Mouse (Mus musculus): ENCODE data around the gene Hmga1b.
"Not testable (repeated sequence)": the region's sequence is repeated elsewhere in the genome, so short reads cannot be mapped to it uniquely, and the experiment has no call there.

Hmga1b gene

DNA sequence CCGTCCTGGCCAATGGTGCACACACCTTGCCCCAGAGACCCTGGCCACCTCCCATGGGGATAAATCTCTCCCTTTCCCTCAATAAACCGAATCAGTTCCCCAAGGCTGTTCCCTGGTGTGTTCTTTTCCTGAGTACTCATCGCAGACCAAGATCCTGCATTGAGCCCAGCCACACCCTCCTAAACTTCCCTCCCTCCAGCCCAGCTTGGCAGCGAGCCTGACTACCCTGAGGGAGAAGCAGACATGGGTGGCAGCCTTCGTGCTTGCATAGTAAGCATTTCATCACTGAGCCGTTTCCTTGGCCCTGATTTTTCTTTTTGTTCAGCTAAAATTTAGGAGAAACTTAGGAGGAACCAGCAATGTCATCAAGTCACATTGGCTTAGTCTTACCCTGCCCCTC is 29.1 kb upstream of the Hmga1b start:
- DNase-seq: no peak

GRCm38 (mm10) chr11:120736424-120736823 is 26.2 kb upstream of the Hmga1b start:
- DNase-seq: no peak

GRCm38 (mm10) chr11:120740981-120741380 is 21.6 kb upstream of the Hmga1b start:
- DNase-seq: no peak

DNA sequence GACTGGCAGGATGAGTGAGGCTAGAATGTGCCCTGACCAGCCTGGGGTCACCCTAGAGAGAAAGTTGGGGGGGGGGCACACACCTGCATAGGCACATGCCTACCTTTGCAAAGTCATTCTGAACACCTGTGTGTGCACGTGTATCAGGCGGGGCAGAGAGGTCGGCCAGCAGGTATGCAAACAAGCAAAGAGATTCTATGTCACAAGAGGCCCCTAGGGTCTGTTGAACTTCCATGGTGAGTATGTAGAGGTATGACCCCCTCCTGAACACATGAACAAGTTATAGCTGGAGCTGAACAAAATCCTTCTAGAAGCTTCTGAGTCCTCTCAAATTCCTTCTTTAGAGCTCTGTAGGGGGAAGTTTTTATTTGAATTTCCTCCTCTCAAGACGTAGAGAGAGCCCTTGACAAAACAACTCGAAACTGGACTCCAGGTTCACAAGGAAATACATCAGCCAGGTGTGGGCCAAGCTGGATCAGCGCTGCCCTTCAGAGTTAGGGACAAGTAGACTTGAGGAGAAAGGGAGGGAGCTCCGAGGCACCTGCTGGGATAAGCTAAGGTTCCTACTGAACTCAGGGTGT is 18.4 kb upstream of the Hmga1b start:
- DNase-seq: no peak

DNA sequence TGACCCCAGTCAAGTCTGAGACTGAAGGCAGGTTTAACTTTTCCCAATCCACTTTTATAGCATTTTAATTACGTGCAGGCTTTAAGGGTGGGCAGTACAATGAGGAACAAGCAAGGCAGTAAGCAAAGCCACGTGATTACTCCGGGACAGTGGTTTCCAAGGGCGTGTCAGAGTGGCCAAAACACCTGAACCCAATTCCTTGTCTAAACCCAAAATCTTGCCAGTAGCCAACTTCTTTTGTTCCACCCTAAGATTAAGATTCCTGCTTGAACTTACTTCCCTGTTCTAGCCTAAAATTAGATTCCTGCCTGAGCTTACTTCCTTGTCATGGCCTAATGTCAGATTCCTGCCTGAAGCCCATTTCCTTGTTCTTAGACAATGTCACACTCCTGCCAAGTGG is 14.6 kb upstream of the Hmga1b start:
- DNase-seq: no peak

GRCm38 (mm10) chr11:120749430-120749829 is 13.2 kb upstream of the Hmga1b start:
- peak; percentile 43 for DNase-seq

DNA sequence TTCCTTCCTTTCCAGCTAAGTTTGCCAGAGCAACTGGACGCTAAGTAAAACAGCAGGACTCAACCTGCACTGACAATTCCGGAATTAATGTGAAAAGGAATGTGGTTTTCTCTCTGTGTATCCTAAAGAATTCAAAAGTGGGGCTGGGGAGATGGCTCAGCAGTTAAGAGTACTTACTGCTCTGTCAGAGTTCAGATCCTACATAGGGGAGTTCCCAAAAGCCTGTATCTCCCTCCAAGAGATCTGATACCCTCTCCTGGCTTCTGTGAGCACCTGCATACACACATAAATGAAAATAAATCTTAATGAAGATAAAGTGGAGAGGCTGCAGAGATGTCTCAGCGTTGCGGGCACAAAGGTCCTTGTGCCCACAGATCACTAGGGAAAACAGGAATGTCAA is 11.0 kb upstream of the Hmga1b start:
- DNase-seq: no peak

- no peak for DNase-seq
Measured at GRCm38 (mm10) chr11:120760236-120760635, 2.4 kb upstream of the Hmga1b start.

GRCm38 (mm10) chr11:120761811-120762671 is 553 bp upstream of the Hmga1b start:
- DNase-seq: no peak

- DNase-seq: not testable (repeated sequence)
Measured at GRCm38 (mm10) chr11:120763121-120763999, 766 bp downstream of the Hmga1b start.

GRCm38 (mm10) chr11:120767023-120767422 is 4.4 kb downstream of the Hmga1b start:
- not testable (repeated sequence) for DNase-seq

- no peak for DNase-seq
Measured at GRCm38 (mm10) chr11:120768206-120768605, 5.6 kb downstream of the Hmga1b start.

DNA sequence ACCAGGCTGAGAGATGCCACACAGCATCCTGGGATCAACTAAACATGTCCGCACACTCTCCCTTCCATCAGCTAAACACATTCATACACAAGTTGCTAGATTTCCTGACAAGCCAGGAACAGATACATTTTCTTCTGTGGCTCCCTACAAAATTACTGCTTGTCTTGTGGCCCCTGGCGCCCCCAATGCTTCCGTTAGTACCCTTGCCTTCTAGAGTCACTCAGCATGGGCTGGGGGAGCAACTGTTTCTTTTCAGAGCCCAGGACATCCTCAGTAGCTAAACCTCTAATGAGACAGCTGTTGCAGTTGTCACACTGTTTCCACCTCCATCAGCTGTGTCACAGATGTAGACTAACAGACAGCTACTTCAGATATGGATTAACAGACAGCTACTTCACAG is 10.2 kb downstream of the Hmga1b start:
- no peak for DNase-seq

GRCm38 (mm10) chr11:120773463-120774190 is 11.0 kb downstream of the Hmga1b start:
- no peak for DNase-seq

DNA sequence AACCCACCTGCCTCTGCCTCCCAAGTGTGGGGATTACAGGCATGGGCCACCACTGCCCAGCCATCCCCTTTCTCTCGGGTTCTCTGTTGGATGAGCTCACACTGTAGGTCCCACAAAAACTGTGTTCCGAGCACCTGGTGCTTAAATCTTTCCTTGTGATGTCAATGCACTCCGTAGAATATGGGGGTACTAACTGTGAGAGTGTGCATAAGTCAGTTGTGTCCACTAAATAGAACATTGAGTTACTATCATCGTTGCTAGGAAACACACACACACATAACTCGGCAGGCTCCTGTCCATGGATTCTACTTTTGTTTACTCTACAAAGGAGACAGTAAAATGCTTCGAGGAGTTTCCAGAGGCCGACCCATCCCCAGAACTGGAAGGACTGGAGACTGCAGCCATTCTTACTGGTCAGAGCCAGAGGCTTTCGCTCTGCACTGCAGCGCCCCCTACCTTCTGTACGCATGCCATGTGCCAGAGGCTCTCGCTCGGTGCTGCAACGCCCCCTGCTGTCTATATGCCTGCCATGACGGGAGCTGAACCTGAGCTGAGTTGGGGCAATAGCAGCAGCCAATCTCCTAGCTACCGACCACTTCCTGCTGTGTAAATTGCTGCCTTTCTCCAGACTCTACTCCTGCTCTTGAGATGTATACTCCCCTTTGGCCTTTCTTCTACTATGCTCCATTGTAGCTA is 13.3 kb downstream of the Hmga1b start:
- peak; percentile 96 for DNase-seq

DNA sequence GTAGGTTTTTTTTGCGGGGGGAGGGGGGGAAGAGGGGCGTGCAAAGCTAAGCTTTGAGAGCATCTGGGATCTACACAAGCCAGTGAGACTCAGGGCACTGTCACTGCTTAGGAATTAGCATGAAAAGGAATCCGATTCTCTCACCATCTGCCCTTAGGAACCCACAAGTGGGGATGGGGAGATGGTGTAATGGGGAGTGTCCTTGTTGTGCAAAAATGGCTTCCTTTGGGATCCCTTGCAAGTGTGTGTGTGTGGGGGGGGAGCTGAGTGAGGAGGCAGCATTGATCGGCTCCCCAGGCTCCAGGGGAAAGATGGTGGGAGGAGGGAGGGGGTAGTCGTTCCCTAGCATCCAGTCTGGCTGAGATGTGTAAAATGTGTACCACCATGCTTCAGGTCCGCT is 14.5 kb downstream of the Hmga1b start:
- no peak for DNase-seq

- no peak for DNase-seq
Measured at GRCm38 (mm10) chr11:120779876-120780275, 17.3 kb downstream of the Hmga1b start.

DNA sequence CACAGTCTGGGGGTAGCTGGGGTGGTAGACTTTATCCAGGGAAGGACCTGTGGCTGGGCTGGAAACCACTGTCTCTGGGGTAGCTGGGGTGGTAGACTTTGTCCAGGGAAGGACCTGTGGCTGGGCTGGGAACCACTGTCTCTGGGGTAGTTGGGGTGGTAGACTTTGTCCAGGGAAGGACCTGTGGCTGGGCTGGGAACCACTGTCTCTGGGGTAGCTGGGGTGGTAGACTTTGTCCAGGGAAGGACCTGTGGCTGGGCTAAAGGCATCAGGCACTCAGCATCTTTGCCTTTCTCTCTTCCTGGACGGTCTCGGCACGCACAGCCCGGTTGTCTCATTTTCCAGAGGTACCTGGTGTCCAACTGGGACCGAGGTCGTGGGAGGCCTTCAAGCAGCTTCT is 18.8 kb downstream of the Hmga1b start:
- not testable (repeated sequence) for DNase-seq

GRCm38 (mm10) chr11:120783426-120784063 is 21.0 kb downstream of the Hmga1b start:
- no peak for DNase-seq

DNA sequence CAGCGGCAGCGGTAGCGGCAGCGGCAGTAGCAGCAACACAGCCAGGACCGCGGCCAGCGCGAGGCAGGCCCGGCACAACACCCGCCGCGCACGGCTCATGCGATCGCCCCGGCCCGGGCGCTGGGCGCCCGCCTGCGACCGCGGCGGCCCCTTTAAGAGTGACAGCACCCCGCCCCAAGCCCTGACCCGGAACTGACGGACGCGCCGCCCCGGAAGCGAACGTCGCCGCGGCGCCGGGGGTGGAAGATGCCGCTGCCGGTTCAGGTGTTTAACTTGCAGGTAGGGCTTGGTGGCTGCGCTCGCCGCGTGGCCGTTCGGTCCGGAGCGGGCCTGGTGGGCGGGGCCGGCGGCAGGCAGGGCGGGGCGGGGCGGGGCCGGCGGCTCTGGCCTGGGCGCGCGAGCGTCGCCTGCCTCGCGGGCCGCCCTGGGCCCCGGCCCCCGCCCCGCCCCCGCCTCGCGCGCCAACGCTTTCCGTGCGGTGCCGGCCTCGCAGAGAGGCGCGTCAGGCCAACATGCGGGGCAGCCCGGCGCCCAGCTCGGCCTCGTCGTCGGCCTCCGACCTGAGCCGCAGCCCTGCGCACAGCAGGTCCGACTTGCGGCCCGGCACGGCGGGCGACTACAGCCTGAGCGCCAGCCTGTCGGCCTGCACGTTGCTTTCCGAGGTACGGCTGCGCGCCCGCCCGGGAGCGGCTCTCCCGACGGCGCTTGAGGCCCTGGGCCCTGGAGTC is 21.6 kb downstream of the Hmga1b start, which contains the start of the genes Rfng and Gps1:
Gene Rfng, minus strand, starts transcription at position 144 of the 728 bp plus-strand sequence.
Gene Gps1, plus strand, starts transcription at position 209 of the 728 bp plus-strand sequence.
- DNase-seq: peak; percentile 85

- DNase-seq: no peak
Measured at GRCm38 (mm10) chr11:120785145-120785544, 22.6 kb downstream of the Hmga1b start.
